Mouse (Mus musculus) adrenal gland, postnatal 4 days (tissue): ENCODE data around the gene Eef1g. TPM values are rescaled to one million over a fixed set of nuclear protein-coding genes. Genes with fewer than 3 reads are reported as not detected.

Experiments used
- DNase-seq, 2 experiments: peaks; one replicate each; pipeline ENCODE4 v3.0.0; 2021 to 2022; ENCODE audit warnings: low spot score in 2 of 2, mixed read lengths in 2 of 2
- total RNA-seq, 2 experiments: library from RNA; stranded (reverse); gene quantifications; 2 replicates each; pipeline ENCODE4 v1.2.3; 2021

Gene Eef1g
- total RNA-seq, 2 experiments from 2014 or later = 505 to 508 TPM

DNA sequence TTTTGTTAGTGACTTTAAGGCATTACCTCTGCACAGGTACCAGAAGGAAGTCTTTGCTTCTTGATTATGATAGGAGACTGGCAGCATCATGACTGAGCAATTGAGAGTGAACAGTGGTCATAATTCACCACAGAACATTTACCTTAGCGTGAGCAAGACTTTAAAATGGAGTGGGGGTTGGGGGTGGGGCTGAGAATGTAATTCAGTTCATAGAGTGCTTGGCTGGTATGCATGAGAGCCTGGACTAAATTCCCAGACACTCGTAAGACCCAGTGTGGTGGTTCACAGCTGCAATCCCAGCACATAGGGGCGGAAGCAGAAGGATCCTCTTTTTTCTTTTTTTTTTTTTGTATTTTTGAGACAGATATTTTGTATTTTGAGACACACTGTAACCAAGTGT is 52.5 kb downstream of the Eef1g start:
- no peak for DNase-seq

DNA sequence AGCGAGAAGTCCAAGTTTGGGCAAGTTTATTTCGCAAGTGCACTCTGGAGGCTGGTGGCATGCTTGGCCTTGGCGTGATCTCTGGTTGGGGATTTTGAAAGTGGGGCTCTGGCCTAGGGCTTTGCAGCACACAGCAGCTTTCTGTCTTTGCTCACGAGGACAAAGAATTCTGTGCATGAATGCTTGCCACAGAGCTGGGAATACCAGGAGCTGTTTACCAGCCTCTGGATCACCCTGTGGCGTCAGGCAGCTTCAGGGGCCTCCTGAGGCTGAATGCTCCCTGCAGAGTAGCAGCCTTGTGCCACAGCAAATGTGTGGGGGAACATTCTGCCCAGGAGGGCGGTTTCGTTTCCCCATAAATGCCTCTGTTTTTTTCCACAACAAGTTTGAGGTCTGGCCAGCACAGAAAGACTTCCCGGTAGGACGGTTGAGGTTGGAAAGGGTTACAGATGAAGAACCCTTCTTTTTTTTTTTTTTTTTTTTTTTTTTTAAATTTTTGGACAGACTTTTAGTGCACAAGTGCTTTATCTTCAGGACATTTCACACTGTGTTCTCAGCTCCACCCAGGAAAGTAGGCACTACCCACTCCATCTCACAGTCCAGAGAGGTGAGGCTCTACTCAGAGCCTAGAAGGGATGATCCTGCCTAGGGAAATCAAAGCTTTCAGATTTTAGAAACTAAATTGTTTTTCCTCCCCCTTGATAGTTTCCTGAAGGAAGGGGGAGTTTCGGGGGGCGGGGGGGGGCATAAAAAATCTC is 56.4 kb downstream of the Eef1g start:
- peak; percentile 6 to 16 for DNase-seq

DNA sequence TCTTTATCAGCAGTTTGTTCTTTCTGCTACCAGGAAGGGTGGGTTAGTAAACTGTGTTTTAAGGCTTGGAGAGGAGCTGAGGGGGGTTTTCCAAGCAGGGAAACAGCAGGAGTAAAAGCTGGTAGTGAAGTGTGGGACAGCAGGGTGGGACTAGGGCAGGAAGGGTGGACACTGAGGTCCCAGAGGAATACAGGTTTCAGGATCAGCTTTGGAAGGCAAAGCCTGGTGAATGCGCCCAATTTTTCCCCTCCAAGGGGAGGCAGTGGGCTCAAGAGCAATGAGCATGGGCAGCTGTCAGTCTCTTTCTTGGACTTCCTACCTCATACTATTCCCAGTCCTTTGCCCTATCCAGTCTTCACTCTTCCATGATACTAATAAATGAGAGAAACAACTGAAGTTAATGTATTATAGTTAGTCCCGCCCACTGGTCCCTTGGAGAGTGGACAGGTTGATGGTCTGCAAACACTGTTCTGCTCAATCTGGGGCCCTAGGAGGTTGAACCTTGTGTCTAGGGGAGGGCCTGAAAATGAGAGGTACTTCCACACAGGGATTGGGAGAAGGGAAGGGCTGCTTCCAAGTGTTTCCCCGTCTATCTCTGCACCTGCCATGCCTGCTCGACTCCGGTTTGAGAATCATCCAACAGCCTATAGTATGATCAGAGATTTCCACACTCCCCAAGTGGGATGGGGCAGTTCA is 58.9 kb downstream of the Eef1g start:
- DNase-seq = no peak

DNA sequence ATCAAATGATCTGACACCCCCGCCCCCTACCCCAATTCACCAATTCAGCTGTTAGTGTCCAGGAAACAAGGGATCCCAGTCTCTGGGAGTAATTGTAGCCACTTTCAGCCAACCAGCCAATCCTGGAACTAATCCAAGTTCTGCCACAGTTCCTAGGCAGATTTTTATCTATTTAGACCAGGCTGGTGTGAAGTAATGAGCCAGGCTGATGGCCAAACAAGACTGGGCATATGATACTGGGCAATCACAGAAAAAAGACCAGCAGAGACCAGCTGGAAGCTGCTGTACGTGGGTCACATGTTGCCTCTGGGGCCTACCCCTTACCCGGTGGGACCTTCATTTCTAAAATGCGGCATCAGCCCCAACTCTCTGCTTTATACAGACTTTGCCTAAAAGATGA is 59.8 kb downstream of the Eef1g start:
- DNase-seq = no peak

DNA sequence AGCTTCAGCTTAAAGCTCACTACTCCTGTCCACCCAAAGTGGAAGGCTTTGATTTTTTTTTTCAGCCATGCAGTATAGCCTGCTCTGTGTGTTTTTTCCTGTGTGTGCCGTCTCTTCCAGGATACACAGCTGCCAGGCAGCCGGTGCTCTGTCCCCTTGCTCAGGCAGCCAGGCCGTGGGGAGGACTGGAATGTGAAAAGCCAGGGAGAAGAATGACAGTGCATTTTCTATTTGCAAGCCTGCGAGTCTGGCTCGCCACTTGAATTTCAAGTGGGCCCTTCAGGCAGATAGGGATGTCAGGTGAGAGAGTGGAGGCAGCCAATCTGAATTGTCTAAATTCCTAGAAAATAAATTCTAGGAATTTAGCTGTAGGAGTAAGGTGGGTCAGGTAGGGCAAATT is 61.0 kb downstream of the Eef1g start:
- DNase-seq = no peak

Other genes starting within 250 kb of the Eef1g start
- gene Slc3a2, start 243.7 kb upstream of the Eef1g start, total RNA-seq = 100 to 1,000 TPM; 161 to 174 TPM
- gene Wdr74, start 231.2 kb upstream of the Eef1g start, total RNA-seq = 10 to 100 TPM; 64.2 to 64.3 TPM
- gene 1700092M07Rik, start 226.3 kb upstream of the Eef1g start, total RNA-seq = 1 to 10 TPM; 2.3 to 2.5 TPM
- 100 to 1,000 TPM; 118 to 125 TPM for gene Stx5a, start 225.6 kb upstream of the Eef1g start, total RNA-seq
- gene Nxf1, start 210.0 kb upstream of the Eef1g start, total RNA-seq = 100 to 1,000 TPM; 124 to 145 TPM
- gene Tmem223, start 196.0 kb upstream of the Eef1g start, total RNA-seq = 100 to 1,000 TPM; 102 to 103 TPM
- gene Tmem179b, start 192.6 kb upstream of the Eef1g start, total RNA-seq = 10 to 100 TPM; 65.4 to 68.6 TPM
- gene Taf6l, start 180.6 kb upstream of the Eef1g start, total RNA-seq = 10 to 100 TPM; 18.3 to 18.9 TPM
- gene Polr2g, start 168.5 kb upstream of the Eef1g start, total RNA-seq = 100 to 1,000 TPM; 103 TPM
- gene Zbtb3, start 164.5 kb upstream of the Eef1g start, total RNA-seq = 1 to 10 TPM; 2.0 to 2.4 TPM
- 10 to 100 TPM; 32.1 to 34.3 TPM for gene Ttc9c, start 147.7 kb upstream of the Eef1g start, total RNA-seq
- 10 to 100 TPM; 73.5 to 83.1 TPM for gene Hnrnpul2, start 147.0 kb upstream of the Eef1g start, total RNA-seq
- not detected for gene AC129217.1, start 137.3 kb upstream of the Eef1g start, total RNA-seq
- 100 to 1,000 TPM in 1 of 2 experiments, 10 to 100 TPM in 1; 91.5 to 102 TPM for gene Bscl2, start 129.6 kb upstream of the Eef1g start, total RNA-seq
- 10 to 100 TPM; 14.5 to 16.3 TPM for gene Gng3, start 127.8 kb upstream of the Eef1g start, total RNA-seq
- gene Lrrn4cl, start 116.3 kb upstream of the Eef1g start, total RNA-seq = 1 to 10 TPM; 3.5 to 4.2 TPM
- 100 to 1,000 TPM; 217 to 224 TPM for gene Ubxn1, start 95.5 kb upstream of the Eef1g start, total RNA-seq
- gene Uqcc3, start 86.1 kb upstream of the Eef1g start, total RNA-seq = 10 to 100 TPM; 56.6 to 59.1 TPM
- 10 to 100 TPM; 11.8 to 12.7 TPM for gene Lbhd1, start 83.3 kb upstream of the Eef1g start, total RNA-seq
- not detected for gene Gm49403, start 83.1 kb upstream of the Eef1g start, total RNA-seq
- gene 1810009A15Rik, start 78.2 kb upstream of the Eef1g start, total RNA-seq = 10 to 100 TPM; 36.7 to 37.7 TPM
- gene Gm49416, start 78.1 kb upstream of the Eef1g start, total RNA-seq = 1 to 10 TPM; 2.8 to 3.3 TPM
- gene Ints5, start 74.0 kb upstream of the Eef1g start, total RNA-seq = 10 to 100 TPM; 29.6 to 30.9 TPM
- gene Ganab, start 69.0 kb upstream of the Eef1g start, total RNA-seq = 100 to 1,000 TPM; 183 to 194 TPM
- gene B3gat3, start 46.7 kb upstream of the Eef1g start, total RNA-seq = 10 to 100 TPM; 56.2 to 56.8 TPM
- 10 to 100 TPM; 13.3 to 15.3 TPM for gene Rom1, start 37.7 kb upstream of the Eef1g start, total RNA-seq
- gene Eml3, start 37.5 kb upstream of the Eef1g start, total RNA-seq = 10 to 100 TPM; 65.2 to 72.1 TPM
- gene Mta2, start 25.2 kb upstream of the Eef1g start, total RNA-seq = 100 to 1,000 TPM; 141 to 144 TPM
- gene Tut1, start 13.2 kb upstream of the Eef1g start, total RNA-seq = 10 to 100 TPM; 23.2 to 26.9 TPM
- gene Ahnak, start 22.2 kb downstream of the Eef1g start, total RNA-seq = 100 to 1,000 TPM; 125 to 131 TPM
- gene Scgb1a1, start 120.9 kb downstream of the Eef1g start, total RNA-seq = not detected
- gene Asrgl1, start 168.6 kb downstream of the Eef1g start, total RNA-seq = 10 to 100 TPM; 23.7 to 25.1 TPM